Mouse (Mus musculus): ENCODE results near the gene Ubr1. TPM values are rescaled to one million over a fixed set of nuclear protein-coding genes. Genes with fewer than 3 reads are reported as not detected.

The Ubr1 gene
- total and polyA plus RNA-seq, 3 experiments: 10.7 to 18.1 (median 16.0) TPM

DNA sequence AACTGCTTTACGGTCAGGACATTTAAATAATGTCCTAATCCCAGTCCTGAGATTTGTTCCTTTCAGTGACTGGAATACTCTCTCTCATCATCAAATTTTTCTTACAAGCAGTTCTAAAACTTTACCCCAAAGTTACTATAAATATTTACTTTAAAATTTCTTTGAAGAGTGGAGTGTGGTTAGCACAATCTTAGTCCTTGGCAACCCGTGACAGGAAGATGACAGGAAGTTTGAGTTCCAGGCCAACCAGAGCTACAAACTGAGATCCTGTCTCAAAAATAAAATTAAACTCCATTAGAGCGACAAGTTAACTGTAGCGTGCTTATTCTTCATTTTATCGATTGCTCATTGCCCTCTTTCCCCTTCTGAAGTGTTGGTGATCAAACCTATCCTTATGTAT, 82.9 kb downstream of the Ubr1 start:
- Histone ChIP-seq H3K36me3 (replicated peaks in 1 of 2; ENCODE audit: control insufficient read depth in 1 of 2, insufficient read depth in 1 of 2, low read length in 1 of 2) (peaks cover 40 to 68% of the 10 kb centered on the region in 2 experiments), H3K27ac (ENCODE audit: insufficient read depth, low read depth) (no peak overlapping the region), H3K79me2 (replicated peaks; ENCODE audit: control insufficient read depth, extremely low read depth, insufficient read depth, poor library complexity, severe bottlenecking) (no peaks in the 10 kb centered on the region), H3K4me1 (ENCODE audit: control insufficient read depth in 1 of 2, insufficient read depth in 2 of 2) (peaks cover 0 to 8% of the 10 kb centered on the region in 2 experiments; a peak in 1 of 4 replicates), H3K9me3 (replicated peaks; ENCODE audit: low read length) (no peaks in the 10 kb centered on the region), H3K9ac (ENCODE audit: insufficient read depth, low read depth) (no peak overlapping the region), H3K27me3 (replicated peaks) (no peaks in the 10 kb centered on the region), H3K4me2 (ENCODE audit: insufficient read depth, low read depth, poor library complexity, severe bottlenecking) (no peak overlapping the region), H3K4me3 (replicated peaks in 1 of 3; ENCODE audit: low read depth in 2 of 3, low read length in 2 of 3, poor library complexity in 1 of 3) (no peak overlapping the region)
- in situ Hi-C loops (cut with MboI; ENCODE audit: low pct_ligation_motif_present, low pct_unique_long_range_greater_than_20kb, low sequenced_read_pairs) (no loop called here), dilution Hi-C loops (cut with MboI; ENCODE audit: extremely low pct_ligation_motif_present, extremely low pct_unique_long_range_greater_than_20kb, low sequenced_read_pairs) (no loop called here)
- DNase-seq (ENCODE audit: extremely low read depth): no peak
- TF ChIP-seq KAT2A (IDR thresholded peaks at IDR 0.05; ENCODE audit: insufficient replicate concordance, low read length) (no peak), CTCF (conservative IDR thresholded peaks at IDR 0.05 in 1 of 2, IDR thresholded peaks at IDR 0.05 in 1 of 2; ENCODE audit: low read depth in 2 of 2, low read length in 2 of 2) (no peak), USF1 (IDR thresholded peaks at IDR 0.05; ENCODE audit: low read depth, low read length) (no peak), CHD2 (IDR thresholded peaks at IDR 0.05; ENCODE audit: low read length) (no peak), CHD1 (IDR thresholded peaks at IDR 0.05; ENCODE audit: low read depth, low read length) (no peak), ELF1 (IDR thresholded peaks at IDR 0.05; ENCODE audit: low read depth, low read length) (no peak), EP300 (IDR thresholded peaks at IDR 0.05; ENCODE audit: low read length) (no peak), TCF12 (IDR thresholded peaks at IDR 0.05; ENCODE audit: low read depth, low read length) (no peak), ZMIZ1 (IDR thresholded peaks at IDR 0.05; ENCODE audit: low read depth, low read length) (no peak)

DNA sequence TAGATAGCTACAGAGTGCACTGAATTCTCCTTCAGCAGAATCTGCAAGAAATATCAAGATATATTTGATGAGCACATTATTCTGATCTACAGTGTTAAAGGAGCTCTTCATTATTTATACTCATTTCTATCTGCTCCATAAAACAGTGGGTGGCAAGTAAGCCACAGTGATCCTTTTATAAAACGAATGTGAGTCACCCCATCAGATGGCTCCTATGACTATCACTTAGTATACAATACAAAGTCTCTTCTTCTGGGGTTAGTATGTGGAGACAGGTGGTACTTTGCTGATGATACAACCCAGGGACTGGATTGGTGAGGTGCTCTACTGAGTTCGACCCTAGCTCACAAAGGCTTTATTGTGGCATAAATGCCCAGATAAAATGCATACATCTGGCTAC, 97.3 kb downstream of the Ubr1 start:
- no peak overlapping the region for H3K27ac ChIP-seq (ENCODE audit: insufficient read depth, low read depth)
- H3K36me3 ChIP-seq (replicated peaks in 1 of 2; ENCODE audit: control insufficient read depth in 1 of 2, insufficient read depth in 1 of 2, low read length in 1 of 2): peaks cover 31 to 78% of the 10 kb centered on the region in 2 experiments
- in situ Hi-C loops (cut with MboI; ENCODE audit: low pct_ligation_motif_present, low pct_unique_long_range_greater_than_20kb, low sequenced_read_pairs) (loop anchor here (10.0 kb wide), 1 partner anchor 408 kb away; no protein-coding TSS in a partner anchor), dilution Hi-C loops (cut with MboI; ENCODE audit: extremely low pct_ligation_motif_present, extremely low pct_unique_long_range_greater_than_20kb, low sequenced_read_pairs) (no loop called here)
- no peak overlapping the region for H3K9ac ChIP-seq (ENCODE audit: insufficient read depth, low read depth)
- H3K79me2 ChIP-seq (replicated peaks; ENCODE audit: control insufficient read depth, extremely low read depth, insufficient read depth, poor library complexity, severe bottlenecking): no peaks in the 10 kb centered on the region
- no peak for DNase-seq (ENCODE audit: extremely low read depth)
- H3K27me3 ChIP-seq (replicated peaks): no peaks in the 10 kb centered on the region
- no peaks in the 10 kb centered on the region for H3K9me3 ChIP-seq (replicated peaks; ENCODE audit: low read length)
- no peaks in the 10 kb centered on the region for H3K4me1 ChIP-seq (ENCODE audit: control insufficient read depth in 1 of 2, insufficient read depth in 2 of 2)
- no peak overlapping the region for H3K4me2 ChIP-seq (ENCODE audit: insufficient read depth, low read depth, poor library complexity, severe bottlenecking)
- no peak overlapping the region for H3K4me3 ChIP-seq (replicated peaks in 1 of 3; ENCODE audit: low read depth in 2 of 3, low read length in 2 of 3, poor library complexity in 1 of 3)
- no peak for TF ChIP-seq ETS1 (conservative IDR thresholded peaks at IDR 0.05; ENCODE audit: low read depth, low read length)
- no peak for TF ChIP-seq ELF1 (IDR thresholded peaks at IDR 0.05; ENCODE audit: low read depth, low read length)
- no peak for TF ChIP-seq MYC (IDR thresholded peaks at IDR 0.05; ENCODE audit: low read depth, low read length)
- no peak for TF ChIP-seq BHLHE40 (IDR thresholded peaks at IDR 0.05; ENCODE audit: low read depth, low read length)
- no peak for TF ChIP-seq NELFE (IDR thresholded peaks at IDR 0.05; ENCODE audit: low read depth, low read length)
- no peak for TF ChIP-seq CTCF (conservative IDR thresholded peaks at IDR 0.05 in 1 of 2, IDR thresholded peaks at IDR 0.05 in 1 of 2; ENCODE audit: low read depth in 2 of 2, low read length in 2 of 2)
- no peak for TF ChIP-seq CHD1 (IDR thresholded peaks at IDR 0.05; ENCODE audit: low read depth, low read length)
- TF ChIP-seq USF2 (conservative IDR thresholded peaks at IDR 0.05; ENCODE audit: low read depth, low read length): no peak
- no peak for TF ChIP-seq KAT2A (IDR thresholded peaks at IDR 0.05; ENCODE audit: insufficient replicate concordance, low read length)
- TF ChIP-seq UBTF (IDR thresholded peaks at IDR 0.05; ENCODE audit: low read depth, low read length): no peak
- TF ChIP-seq NRF1 (IDR thresholded peaks at IDR 0.05; ENCODE audit: low read depth, low read length): no peak
- TF ChIP-seq IRF4 (IDR thresholded peaks at IDR 0.05; ENCODE audit: low read depth, low read length): no peak
- TF ChIP-seq POLR2A (IDR thresholded peaks at IDR 0.05; ENCODE audit: low read depth, low read length): no peak

Data from CH12.LX (cell line).